Mouse (Mus musculus): ENCODE results near the gene Smyd1.

DNA sequence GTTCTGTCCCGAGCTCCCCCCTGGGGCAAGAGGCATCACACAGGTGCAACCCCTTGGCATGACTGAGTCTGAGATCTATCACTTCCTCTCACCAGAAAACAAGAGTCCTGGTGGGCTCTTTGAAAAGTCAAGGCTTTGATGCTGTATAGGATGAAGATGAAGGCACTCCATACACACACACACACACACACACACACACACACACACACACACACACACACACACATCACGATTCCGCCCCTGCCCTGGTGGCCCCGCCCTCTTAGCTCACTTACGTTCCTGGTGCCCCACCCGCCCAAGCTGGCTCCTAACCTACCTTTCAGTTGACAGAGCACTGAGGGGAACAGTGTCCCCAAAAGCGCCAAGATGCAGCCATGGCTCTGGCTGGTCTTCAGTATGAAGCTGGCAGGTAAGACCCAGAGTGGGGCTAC lies 473 bp upstream of the Smyd1 start, which contains the start of gene Cd8b1:
- no peak for TF ChIP-seq MAX (IDR thresholded peaks at IDR 0.05; ENCODE audit: low read length)
- TF ChIP-seq RAD21 (IDR thresholded peaks at IDR 0.05; ENCODE audit: low read depth, low read length) = no peak
- TF ChIP-seq CTCF (conservative IDR thresholded peaks at IDR 0.05 in 1 of 2, IDR thresholded peaks at IDR 0.05 in 1 of 2; ENCODE audit: low read depth in 2 of 2, low read length in 2 of 2) = no peak
- TF ChIP-seq MAFK (IDR thresholded peaks at IDR 0.05; ENCODE audit: insufficient replicate concordance, low read length) = no peak
